Mouse (Mus musculus): Measurements from ENCODE around the gene Vmn1r25.
A peak's percentile ranks its signal among the peaks of the same experiment; 100 is the strongest.
"Not testable (repeated sequence)": the region's sequence is repeated elsewhere in the genome, so short reads cannot be mapped to it uniquely, and the experiment has no call there.

Vmn1r25 gene

DNA sequence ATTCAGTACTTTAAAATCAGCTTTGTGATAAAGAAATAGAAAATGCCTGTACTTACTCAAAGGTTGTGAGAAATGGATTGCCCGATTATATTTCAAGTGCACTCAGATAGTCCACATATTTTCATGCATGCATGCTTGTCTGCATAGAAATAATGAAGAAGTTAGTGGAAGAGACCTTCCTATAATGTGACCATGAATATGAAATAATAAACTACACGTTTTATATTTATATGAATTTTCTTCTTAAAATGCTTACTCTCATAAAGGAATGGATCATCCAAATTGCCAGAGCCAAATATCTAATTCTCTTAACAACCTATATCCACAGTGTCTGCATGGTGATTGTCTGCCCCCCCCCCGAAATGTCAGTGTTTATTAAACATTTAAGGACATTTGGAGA is at the start of gene Vmn1r25:
TSS of gene Vmn1r25 (minus strand) at position 101 of the 400 bp plus-strand sequence.
- no peak for DNase-seq (ENCODE audit: low spot score in 2 of 2)

DNA sequence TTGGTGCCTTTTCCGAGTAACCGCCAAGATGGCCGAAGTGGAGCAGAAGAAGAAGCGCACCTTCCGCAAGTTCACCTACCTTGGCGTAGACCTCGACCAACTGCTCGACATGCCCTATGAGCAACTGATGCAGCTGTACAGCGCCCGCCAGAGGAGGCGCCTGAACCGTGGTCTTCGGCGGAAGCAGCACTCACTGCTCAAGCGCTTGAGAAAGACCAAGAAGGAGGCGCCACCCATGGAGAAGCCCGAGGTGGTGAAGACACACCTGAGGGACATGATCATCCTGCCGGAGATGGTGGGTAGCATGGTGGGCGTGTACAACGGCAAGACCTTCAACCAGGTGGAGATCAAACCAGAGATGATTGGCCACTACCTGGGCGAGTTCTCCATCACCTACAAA is 36.9 kb upstream of the Vmn1r25 start:
- DNase-seq (ENCODE audit: low spot score in 2 of 2), result peak in 1 of 2 experiments; percentile 63

- no peak for DNase-seq (ENCODE audit: low spot score in 2 of 2)
Measured at GRCm38 (mm10) chr6:58015059-58015458, 34.4 kb upstream of the Vmn1r25 start, which contains the start of gene Vmn1r26. Gene Vmn1r26, minus strand, starts transcription at chr6:58015159.

- not testable (repeated sequence) for DNase-seq (ENCODE audit: low spot score in 2 of 2)
Measured at GRCm38 (mm10) chr6:57961403-57961802, 19.2 kb downstream of the Vmn1r25 start, which contains the start of gene Vmn1r24. Gene Vmn1r24, minus strand, starts transcription at chr6:57961503.

Measured in spleen, postnatal 4 days (tissue).